Mouse (Mus musculus): ENCODE results near the gene Mfap2.

Gene Mfap2

DNA sequence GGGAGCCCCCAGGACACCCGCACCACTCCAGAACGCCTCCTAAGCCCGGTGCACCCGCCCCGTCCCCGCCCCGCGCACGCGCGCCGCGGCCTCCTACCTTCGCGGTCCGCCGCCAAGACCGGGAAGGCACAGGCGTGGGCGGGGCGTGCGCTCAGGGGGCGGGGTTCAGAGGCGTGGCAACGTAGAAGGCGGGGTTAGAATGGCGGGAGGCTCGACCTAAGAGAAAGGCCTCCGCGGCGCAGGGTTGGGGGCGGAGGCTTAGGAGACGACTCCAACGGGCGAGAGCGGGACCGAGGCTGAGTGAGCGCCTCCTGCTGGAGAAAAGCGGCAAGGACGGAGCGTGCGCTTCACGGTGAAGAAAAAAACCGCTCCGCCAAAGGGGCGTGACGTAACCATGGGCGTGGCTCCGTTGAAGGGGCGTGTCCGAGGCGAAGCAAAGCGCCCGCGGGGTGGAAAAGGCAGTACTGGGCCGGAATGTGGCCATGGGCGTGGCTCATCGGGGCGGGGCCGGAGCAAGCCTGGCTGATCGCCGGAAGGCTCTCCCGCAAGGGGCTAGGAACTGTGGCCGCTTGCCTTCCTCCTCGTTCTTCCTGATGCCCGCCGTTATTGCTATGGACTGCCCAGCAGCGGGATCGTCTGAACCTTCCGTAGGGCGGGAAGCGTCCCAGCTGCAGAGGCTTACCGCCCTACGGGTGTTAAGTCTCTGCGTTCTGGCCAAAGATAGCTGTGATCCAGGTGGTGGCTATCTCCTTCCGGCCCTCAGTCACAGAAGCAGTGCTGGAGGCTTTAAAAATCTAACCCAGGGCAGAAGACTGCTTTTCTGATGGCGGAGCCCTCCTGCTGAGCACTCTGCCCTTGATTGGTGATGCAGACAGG lies 50.4 kb downstream of the Mfap2 start, which contains the start of gene Crocc:
Gene Crocc, minus strand, starts transcription at position 125 of the 876 bp plus-strand sequence.
- in situ Hi-C loops (cut with MboI; ENCODE audit: unreplicated experiment in 2 of 2) = loop anchor here in 1 of 2 experiments (10.0 to 25.0 kb wide), 3 partner anchors 156 to 1198 kb away; partner anchors contain the start of genes Padi2 and Rcc2

DNA sequence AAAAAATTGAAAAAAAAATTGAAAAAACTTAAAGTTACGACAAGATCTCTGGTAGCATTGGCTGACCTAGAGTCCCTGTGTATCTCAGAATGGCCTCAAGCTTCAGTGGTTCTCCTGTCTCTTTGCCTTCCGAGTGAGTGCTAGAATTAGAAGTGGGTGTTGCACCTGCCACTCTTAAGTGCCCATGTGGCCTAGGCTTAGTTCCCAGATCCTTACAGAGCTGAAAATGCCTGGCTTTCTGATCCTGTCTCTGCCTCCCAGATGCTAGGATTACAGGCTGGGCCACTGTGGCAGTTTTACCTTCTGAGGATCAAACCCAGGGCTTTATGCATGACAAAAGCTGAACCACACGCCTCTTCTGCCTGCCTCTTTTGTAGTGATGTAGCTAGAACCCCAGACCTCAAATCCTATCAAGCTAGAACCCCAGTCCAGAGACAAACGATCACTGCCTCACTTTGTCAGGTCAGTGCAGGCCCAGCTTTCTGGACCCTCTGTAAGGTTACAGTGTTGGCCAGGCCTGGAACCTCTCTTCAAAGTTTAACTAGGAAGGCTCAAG lies 54.0 kb downstream of the Mfap2 start:
- in situ Hi-C loops (cut with MboI; ENCODE audit: unreplicated experiment in 2 of 2) = loop anchor here in 1 of 2 experiments (10.0 to 25.0 kb wide), 3 partner anchors 159 to 1202 kb away; partner anchors contain the start of genes Padi2 and Rcc2

DNA sequence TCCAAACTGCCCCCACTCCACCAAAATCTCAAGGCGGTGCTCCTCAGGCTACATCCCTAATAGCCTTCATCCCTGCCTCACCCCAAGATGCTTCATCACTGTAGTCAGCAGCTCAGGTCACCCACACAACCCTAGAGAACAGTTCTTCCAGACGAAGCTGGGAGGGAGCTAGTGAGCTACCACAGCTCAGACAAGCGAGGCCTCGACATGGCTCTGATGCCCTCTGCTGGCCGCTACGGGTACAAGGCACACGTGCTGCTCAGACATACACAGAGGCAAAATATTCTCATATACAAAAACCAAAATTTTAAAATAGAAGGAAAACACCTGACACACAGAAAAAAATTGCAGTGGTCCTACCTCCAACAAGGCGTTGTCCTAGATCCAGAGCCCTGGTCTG lies 54.9 kb downstream of the Mfap2 start:
- in situ Hi-C loops (cut with MboI; ENCODE audit: unreplicated experiment in 2 of 2) = loop anchor here in 1 of 2 experiments (10.0 to 25.0 kb wide), 3 partner anchors 160 to 1203 kb away; partner anchors contain the start of genes Padi2 and Rcc2
